Mouse (Mus musculus): ENCODE results near the gene Gm5039.

DNA sequence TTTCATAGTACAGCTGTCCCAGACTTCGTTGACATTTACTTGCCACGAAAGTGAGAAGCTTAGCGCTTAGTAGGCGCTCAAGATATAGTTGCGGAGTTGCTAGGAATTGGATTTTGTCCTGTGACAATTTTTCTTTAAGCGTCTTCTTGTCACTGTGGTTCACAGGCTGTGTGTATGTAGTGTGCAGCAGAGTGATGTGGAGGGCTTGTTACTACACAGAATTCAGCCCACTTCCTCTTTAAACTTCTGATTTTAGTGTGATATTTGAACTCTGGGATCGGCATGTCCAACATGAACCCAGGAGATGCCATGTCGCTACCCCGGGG is 37.3 kb upstream of the Gm5039 start:
- TF ChIP-seq POLR2A (IDR thresholded peaks at IDR 0.05; ENCODE audit: insufficient read depth, low read depth, low read length) (no peak), CTCF (IDR thresholded peaks at IDR 0.05) (no peak)

All from heart, adult 2 months (tissue).